In genomic region chr4:145024694-145025408, GRCm38 (mm10) we compare ENCODE assay signal across 8 mouse cellular contexts.
DNase-seq lines count a peak whose midpoint lies in the region; ATAC-seq and TF ChIP-seq lines count a peak whose summit lies in the region.

No protein-coding gene starts in this region.

- no peak for TF ChIP-seq CTCF in cerebellum, adult 2 months (IDR thresholded peaks at IDR 0.05; ENCODE audit: borderline replicate concordance, insufficient read depth, low read depth, low read length)
- TF ChIP-seq CTCF in liver, adult 2 months (IDR thresholded peaks at IDR 0.05; ENCODE audit: low read depth, low read length) = no peak
- TF ChIP-seq CTCF in intestine, postnatal 0 days (IDR thresholded peaks at IDR 0.05; ENCODE audit: low read depth) = no peak

- H3K36me3 ChIP-seq in liver, adult 2 months (ENCODE audit: control insufficient read depth, insufficient read depth, low read length) = no peaks in the 10 kb centered on the region; the same call in 1 of the 2 replicates
- 0 out of 2 replicates have a peak, but pooled peaks cover under 1% of the 10 kb centered on the region for H3K36me3 ChIP-seq in liver, embryonic 11.5 days (ENCODE audit: control insufficient read depth, insufficient read depth, low read length)
- peaks cover 16% of the 10 kb centered on the region; the same call in 1 of the 2 replicates for H3K36me3 ChIP-seq in intestine, postnatal 0 days (ENCODE audit: control insufficient read depth, insufficient read depth)
- H3K36me3 ChIP-seq in macrophage (ENCODE audit: inconsistent target) = no peaks in the 10 kb centered on the region; the same call in 1 of the 2 replicates

- no peak overlapping the region for H3K4me3 ChIP-seq in cerebellum, adult 2 months (replicated peaks; ENCODE audit: insufficient read depth, low read depth, low read length)
- no peak overlapping the region for H3K4me3 ChIP-seq in liver, adult 2 months (ENCODE audit: insufficient read depth, low read depth, low read length)
- no peak overlapping the region for H3K4me3 ChIP-seq in liver, embryonic 11.5 days (ENCODE audit: low read depth, low read length)
- no peak overlapping the region for H3K4me3 ChIP-seq in intestine, postnatal 0 days (ENCODE audit: low read depth, low read length)
- H3K4me3 ChIP-seq in macrophage (ENCODE audit: inconsistent target) = no peak overlapping the region

- no peak overlapping the region for H3K4me2 ChIP-seq in liver, embryonic 11.5 days
- H3K4me2 ChIP-seq in intestine, postnatal 0 days (replicated peaks; ENCODE audit: low read depth) = 0 out of 2 replicates have a peak overlapping the region, but pooled peaks have one; percentile 4

- no peaks in the 10 kb centered on the region for H3K9me3 ChIP-seq in liver, embryonic 11.5 days (ENCODE audit: control insufficient read depth, low read length)
- H3K9me3 ChIP-seq in intestine, postnatal 0 days (ENCODE audit: control insufficient read depth) = no peaks in the 10 kb centered on the region

- no peak for TF ChIP-seq POLR2A in cerebellum, adult 2 months (IDR thresholded peaks at IDR 0.05; ENCODE audit: borderline replicate concordance, insufficient read depth, low read length)
- TF ChIP-seq POLR2A in liver, adult 2 months (IDR thresholded peaks at IDR 0.05; ENCODE audit: extremely low read depth, insufficient read depth, low read length) = no peak

- peak; percentile 19 to 22 for DNase-seq in cerebellum, adult 2 months
- no peak for DNase-seq in cerebellum, postnatal 36 days
- DNase-seq in liver, adult 2 months (ENCODE audit: extremely low read depth, low read depth, low spot score) = peak; percentile 85
- no peak for DNase-seq in liver, embryonic 11.5 days (ENCODE audit: low spot score)

- H3K4me1 ChIP-seq in cerebellum, adult 2 months (ENCODE audit: control insufficient read depth, insufficient read depth, low read length) = peaks cover 17% of the 10 kb centered on the region
- peaks cover 32% of the 10 kb centered on the region for H3K4me1 ChIP-seq in liver, adult 2 months (ENCODE audit: control insufficient read depth, insufficient read depth, low read length)
- H3K4me1 ChIP-seq in liver, embryonic 11.5 days (replicated peaks; ENCODE audit: control insufficient read depth, insufficient read depth, low read length) = peaks cover 33% of the 10 kb centered on the region
- H3K4me1 ChIP-seq in intestine, postnatal 0 days (replicated peaks; ENCODE audit: control insufficient read depth, insufficient read depth, low read length) = peaks cover 20% of the 10 kb centered on the region

- no peak overlapping the region; the same call in 1 of the 2 replicates for H3K9ac ChIP-seq in liver, adult 2 months (ENCODE audit: low read depth, low read length)
- no peak overlapping the region for H3K9ac ChIP-seq in liver, embryonic 11.5 days (ENCODE audit: low read depth, low read length)
- H3K9ac ChIP-seq in intestine, postnatal 0 days (ENCODE audit: low read depth, low read length) = no peak overlapping the region; the same call in 1 of the 2 replicates

- H3K27ac ChIP-seq in cerebellum, adult 2 months (ENCODE audit: insufficient read depth, low read length) = no peak overlapping the region
- peak overlapping the region; percentile 29 for H3K27ac ChIP-seq in liver, adult 2 months (replicated peaks; ENCODE audit: insufficient read depth, low read depth, low read length)
- H3K27ac ChIP-seq in liver, embryonic 11.5 days (ENCODE audit: low read depth, low read length) = no peak overlapping the region
- H3K27ac ChIP-seq in intestine, postnatal 0 days (ENCODE audit: low read depth, low read length) = peak overlapping the region; percentile 23
- peak overlapping the region; percentile 67 for H3K27ac ChIP-seq in macrophage

- WGBS in cerebellum, adult 2 months = 40% methylated on average over 8 of the region's 8 CpGs
- WGBS in liver, adult 2 months = 50% methylated on average over 8 of the region's 8 CpGs
- WGBS in liver, embryonic 11.5 days = 70% methylated on average over 8 of the region's 8 CpGs
- WGBS in intestine, postnatal 0 days = 18% methylated on average over 8 of the region's 8 CpGs
- 54% methylated on average over 8 of the region's 8 CpGs for WGBS in macrophage (ENCODE audit: missing documents)

- no peaks in the 10 kb centered on the region for H3K27me3 ChIP-seq in cerebellum, adult 2 months (ENCODE audit: control insufficient read depth, insufficient read depth, low read length)
- no peaks in the 10 kb centered on the region for H3K27me3 ChIP-seq in liver, adult 2 months (ENCODE audit: control insufficient read depth, insufficient read depth, low read length)
- H3K27me3 ChIP-seq in liver, embryonic 11.5 days (replicated peaks; ENCODE audit: control insufficient read depth, insufficient read depth, low read length) = no peaks in the 10 kb centered on the region
- H3K27me3 ChIP-seq in intestine, postnatal 0 days (replicated peaks; ENCODE audit: control insufficient read depth, insufficient read depth, low read length) = no peaks in the 10 kb centered on the region

- ATAC-seq in liver, embryonic 11.5 days (replicated peaks; ENCODE audit: low FRiP score) = no peak
- ATAC-seq in intestine, postnatal 0 days = no peak
- ATAC-seq in CD4-positive, CD25-positive, alpha-beta regulatory T cell, adult 4 months = no peak
- ATAC-seq in megakaryocyte-erythroid progenitor cell, adult 5-6 weeks (replicated peaks; ENCODE audit: low FRiP score, low TSS enrichment, poor library complexity, severe bottlenecking) = no peak

- no peaks in the 10 kb centered on the region; the same call in 1 of the 2 replicates for H3K79me2 ChIP-seq in liver, adult 2 months (ENCODE audit: control insufficient read depth, insufficient read depth, low read length)
- H3K79me2 ChIP-seq in macrophage (ENCODE audit: inconsistent target) = peaks cover 26% of the 10 kb centered on the region; the same call in 1 of the 2 replicates

Comparison
In these comparisons a context has a peak if more than half of its experiments do, and no peak if none do; other contexts are left out.
1. DNase-seq: peak in cerebellum, adult 2 months (2 of 2) and liver, adult 2 months (single experiment); none in cerebellum, postnatal 36 days (0 of 2) and liver, embryonic 11.5 days (single experiment).
2. H3K27ac ChIP-seq: peak in liver, adult 2 months (single experiment), intestine, postnatal 0 days (single experiment) and macrophage (single experiment); none in cerebellum, adult 2 months (single experiment) and liver, embryonic 11.5 days (single experiment).